Mouse (Mus musculus): ENCODE data around the gene Nsmce4a.

GRCm38 (mm10) chr7:130600074-130600473 is 27.2 kb upstream of the Nsmce4a start:
- TF ChIP-seq CTCF (IDR thresholded peaks at IDR 0.05; ENCODE audit: borderline replicate concordance, control insufficient read depth, extremely low read depth, insufficient read depth, low read length, poor library complexity) (no peak), POLR2A (IDR thresholded peaks at IDR 0.05; ENCODE audit: control insufficient read depth, extremely low read depth, insufficient read depth, low read length, poor library complexity) (no peak)
